Mouse (Mus musculus): ENCODE measurements around the gene Gm20517.
"Not testable (repeated sequence)": the region's sequence is repeated elsewhere in the genome, so short reads cannot be mapped to it uniquely, and the experiment has no call there.

The Gm20517 gene

DNA sequence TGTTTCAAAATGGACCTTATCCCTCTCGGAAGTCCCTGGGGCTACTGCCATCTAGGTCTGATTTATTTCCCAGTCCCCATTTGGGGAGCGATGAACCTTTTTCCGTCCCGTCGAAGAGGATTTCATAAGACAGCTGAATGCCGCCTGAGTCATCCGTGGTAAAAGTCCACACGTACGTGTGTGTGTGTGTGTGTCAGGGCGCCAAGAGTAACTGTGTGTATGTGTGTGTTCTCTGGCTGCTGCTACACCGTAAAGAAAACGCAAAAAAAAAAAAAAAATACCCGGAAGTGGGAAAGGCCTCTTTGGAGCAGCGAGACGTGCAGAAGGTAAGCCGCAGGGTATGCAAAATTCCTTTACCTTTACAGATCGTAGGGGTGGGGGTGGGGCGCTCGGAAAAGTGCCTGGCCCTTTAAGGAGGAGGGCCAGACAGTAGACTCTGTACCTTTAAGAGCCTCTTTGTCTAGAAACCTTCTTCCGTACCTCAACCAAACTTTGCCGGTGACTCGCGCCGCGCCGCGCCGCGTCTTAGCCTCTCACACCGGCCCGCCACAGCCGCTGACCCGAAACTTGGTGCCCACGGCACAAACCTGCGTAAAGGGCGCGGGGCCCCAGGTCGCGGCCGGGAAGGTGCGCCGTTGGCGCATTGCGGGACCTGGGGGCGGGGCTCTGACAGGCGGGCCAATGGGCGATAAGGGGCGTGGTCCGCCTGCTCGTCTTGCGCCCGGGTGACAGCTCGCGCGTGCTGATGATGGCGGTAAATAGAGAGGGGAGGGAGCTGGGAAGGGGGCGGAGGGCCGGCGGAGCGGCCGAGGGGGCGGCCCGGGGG lies 17.7 kb downstream of the Gm20517 start:
- peak; percentile 94 for DNase-seq

DNA sequence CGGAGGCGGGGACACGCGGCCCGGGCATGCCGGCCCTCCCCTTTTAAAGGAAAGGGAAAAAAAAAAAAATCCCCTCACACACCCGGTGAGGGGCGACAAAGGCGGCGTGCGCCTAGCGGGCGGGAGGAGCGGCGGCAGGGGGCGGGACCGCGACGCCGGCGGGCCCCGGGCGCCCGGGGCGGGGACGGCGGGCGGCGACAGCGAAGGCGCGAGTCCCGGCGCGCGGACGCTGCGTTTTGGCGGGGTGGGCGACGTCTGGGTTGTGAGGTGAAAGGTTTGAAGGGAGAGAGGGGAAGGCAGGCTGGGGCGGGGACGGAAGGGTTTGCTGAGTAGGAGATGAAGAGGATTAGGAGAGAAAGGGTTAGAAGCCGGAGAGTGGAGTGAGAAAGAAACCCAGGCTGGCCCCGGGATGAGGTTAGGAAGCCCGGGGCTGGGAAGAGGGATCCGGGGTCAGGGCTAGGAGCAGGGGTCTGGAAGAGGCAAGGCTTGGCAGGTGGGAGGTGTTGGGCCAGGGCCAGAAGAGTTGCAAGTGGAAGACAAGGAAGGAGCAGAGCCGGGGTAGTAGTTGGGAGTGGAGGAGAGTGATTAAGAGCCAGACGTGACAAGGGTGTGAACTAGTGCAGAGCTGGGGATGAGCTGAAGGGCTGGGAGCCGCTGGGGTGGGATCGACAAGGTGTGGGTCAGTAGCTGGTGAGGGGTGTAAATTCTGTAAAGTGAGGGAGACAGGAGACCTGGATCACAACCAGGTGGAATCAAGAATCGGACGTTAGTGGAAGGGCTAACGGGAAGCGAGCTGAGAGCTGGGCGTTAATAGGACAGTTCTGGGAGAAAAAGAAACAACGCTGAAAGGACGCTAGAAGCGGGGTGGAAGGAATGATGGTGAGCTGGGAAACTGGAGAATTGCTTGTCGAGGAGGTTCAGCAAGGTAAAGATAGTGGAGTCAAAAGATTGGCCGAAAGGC lies 18.6 kb downstream of the Gm20517 start:
- DNase-seq = peak; percentile 51

GRCm38 (mm10) chr17:47630678-47631065 lies 19.3 kb downstream of the Gm20517 start, which contains the start of gene Usp49:
Gene Usp49, plus strand, starts transcription at chr17:47630690.
- no peak for DNase-seq

DNA sequence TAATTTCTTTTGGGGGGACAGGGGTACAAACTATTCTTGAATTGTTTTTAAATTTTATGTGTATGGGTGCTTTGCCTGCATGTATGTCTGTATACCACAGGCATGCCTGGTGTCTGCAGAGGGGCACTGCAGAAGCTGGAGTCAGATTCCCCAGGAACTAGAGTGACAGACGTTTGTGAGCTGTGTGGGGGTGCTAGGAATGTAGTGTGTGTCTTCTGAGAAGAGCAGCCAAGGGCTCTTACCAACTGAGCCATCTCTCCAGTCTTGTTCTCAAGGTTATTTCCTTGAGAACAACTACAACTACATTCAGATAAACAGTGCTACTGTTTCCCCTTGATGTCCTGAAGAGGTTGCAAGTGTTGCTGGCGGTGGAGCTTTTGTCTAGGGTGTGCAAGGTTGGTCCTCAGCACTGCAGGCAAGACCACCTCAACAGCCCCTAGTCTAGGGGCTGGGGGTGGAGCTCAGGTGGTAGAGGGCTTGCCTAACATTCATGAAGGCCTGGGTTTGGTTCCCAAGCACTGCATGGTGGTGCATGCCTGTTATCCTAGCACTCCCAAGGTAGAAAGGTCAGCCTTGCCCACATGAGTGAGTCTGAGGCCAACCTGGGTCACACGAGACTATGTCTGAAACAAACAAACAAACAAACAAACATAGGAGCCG lies 20.9 kb downstream of the Gm20517 start:
- no peak for DNase-seq

- no peak for DNase-seq
Measured at GRCm38 (mm10) chr17:47633999-47634770, 22.8 kb downstream of the Gm20517 start.

DNA sequence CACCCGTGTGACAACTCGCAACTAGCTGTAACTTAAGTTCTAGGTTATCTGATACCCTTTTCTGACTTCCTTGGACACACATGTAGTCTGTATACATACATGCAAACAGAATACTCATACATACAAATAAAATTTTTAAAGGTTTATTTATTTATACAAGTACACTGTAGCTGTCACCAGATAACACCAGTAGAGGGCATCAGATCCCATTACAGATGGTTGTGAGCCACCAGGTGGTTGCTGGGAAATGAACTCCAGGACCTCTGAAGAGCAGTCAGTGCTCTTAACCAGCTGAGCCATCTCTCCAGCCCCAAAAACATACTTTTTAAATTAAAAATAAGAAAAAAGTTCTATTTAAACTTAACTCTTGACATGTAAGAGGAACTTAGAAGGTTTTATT lies 31.6 kb downstream of the Gm20517 start:
- no peak for DNase-seq

DNA sequence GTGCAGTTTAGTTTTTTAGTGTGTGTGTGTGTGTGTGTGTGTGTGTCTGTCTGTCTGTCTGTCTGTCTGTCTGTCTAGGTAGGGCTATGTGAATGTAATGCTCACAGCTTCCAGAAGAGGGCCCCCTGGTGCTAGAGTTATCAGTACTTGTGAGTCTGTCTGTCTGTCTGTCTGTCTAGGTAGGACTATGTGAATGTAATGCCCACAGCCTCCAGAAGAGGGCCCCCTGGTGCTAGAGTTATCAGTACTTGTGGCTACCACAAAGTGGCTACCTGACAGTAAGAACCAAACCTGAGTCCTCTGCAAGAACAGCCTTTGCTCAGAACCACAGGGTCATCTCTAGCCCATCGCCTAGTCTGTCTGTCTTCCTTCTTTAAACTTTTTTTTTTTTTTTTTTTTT lies 35.3 kb downstream of the Gm20517 start:
- DNase-seq = peak; percentile 75

DNA sequence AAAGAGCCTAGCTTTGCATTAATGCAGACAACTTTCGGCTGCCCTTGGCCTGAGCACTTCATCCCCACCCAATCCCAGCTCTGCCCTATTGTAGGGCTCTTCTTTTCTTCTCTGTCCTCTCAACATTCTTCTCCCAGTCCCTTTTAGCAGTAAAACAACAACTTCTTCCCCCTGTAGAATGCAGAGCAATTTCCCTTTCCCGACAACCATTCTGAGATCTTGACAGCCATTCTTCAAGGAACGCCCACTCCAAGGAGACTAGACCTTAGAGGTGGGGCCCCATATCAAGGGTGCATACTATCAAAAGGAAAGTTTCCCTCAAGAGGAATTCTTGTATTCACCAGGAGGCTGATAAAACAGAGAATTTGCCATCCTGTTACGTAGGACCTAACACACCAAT lies 37.6 kb downstream of the Gm20517 start:
- DNase-seq = no peak

- no peak for DNase-seq
Measured at GRCm38 (mm10) chr17:47651953-47652352, 40.6 kb downstream of the Gm20517 start.

DNA sequence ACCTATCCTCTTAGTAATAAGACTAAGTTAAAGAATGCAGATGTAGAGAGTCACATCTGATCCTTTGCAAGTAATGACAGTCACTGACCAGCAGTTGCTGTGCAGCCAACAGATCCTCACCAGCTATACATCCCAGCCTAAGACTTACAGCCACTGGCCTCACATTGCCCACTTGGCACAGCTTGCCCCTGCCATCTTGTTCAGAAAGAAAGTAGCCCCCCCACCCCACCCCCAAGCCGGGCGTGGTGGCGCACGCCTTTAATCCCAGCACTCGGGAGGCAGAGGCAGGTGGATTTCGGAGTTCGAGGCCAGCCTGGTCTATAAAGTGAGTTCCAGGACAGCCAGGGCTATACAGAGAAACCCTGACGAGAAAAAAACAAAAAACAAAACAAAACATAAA lies 43.0 kb downstream of the Gm20517 start:
- DNase-seq = not testable (repeated sequence)

- DNase-seq = no peak
Measured at GRCm38 (mm10) chr17:47655697-47656096, 44.3 kb downstream of the Gm20517 start.

DNA sequence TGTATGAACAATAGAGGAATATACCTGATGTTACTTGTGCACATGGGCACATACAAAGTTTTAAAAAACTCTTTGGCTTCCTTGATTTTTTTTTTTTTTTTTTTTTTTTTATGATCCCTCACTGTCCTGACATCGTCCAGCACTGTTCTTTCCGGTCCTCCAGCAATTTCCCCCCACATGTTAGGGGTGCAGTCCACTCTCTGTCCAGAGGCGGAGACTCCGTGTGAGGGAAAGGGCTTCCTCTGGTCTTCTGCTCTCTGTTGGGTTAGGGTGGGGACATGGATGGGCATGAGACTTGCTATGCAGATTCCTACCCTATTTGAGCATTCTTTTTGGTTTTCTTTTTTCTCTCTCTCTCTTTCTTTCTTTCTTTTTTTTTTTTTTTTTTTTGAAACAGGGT lies 46.5 kb downstream of the Gm20517 start:
- DNase-seq = no peak

DNA sequence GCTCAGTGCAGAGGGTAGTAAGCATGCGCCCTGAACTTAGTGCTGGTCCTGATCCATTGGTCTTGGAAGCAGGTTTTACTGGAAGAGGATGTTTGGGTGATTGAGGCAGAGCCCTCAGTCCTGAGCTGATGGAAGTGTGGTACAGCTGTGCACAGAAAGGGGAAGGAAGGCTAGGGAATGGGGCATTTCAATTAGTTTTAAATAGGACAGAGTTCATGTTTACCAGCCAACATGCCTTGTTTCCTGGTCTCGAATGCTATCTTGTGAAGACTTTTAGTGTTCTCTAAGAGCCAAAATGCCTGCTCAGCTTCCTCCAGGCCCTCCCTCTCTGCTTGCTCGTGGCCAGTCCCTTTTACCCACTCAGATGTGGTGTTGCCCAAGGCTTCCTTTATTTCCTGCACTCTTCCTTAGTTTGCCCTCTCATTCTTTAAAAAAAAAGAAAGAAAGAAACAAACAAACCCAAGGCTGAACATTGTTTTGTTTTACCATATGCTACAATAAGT lies 47.4 kb downstream of the Gm20517 start:
- no peak for DNase-seq

GRCm38 (mm10) chr17:47663009-47663713 lies 51.8 kb downstream of the Gm20517 start:
- no peak for DNase-seq

DNA sequence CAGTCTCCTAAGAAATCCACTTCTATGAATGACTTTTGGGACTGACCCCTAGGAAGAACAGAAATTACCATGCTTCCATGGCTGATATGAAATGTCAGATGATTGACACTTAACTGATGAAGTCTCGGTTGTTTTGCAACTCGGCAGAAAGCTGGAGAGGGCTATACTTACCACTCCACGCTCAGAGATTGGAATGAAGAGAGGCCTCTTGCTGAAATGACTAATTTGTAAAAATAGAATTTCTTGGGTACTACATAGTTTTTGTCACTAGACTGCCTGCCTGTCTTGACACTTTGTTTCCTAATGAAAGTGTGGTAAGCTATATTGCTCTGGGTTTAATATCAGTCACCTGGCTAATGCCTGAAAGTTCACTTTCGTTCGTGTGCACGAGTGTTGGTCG lies 53.1 kb downstream of the Gm20517 start:
- DNase-seq = no peak

- no peak for DNase-seq
Measured at GRCm38 (mm10) chr17:47669166-47669565, 57.8 kb downstream of the Gm20517 start.

DNA sequence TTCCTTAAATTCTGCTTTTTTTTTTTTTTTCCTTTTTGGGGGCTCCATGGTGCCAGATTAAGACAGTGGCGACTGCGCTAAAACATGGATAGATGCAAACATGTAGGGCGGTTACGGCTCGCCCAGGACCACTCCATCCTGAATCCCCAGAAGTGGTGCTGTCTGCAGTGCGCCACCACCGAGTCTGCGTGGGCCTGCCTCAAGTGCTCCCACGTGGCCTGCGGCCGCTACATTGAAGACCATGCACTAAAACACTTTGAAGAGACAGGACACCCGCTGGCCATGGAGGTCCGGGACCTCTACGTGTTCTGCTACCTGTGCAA lies 60.6 kb downstream of the Gm20517 start:
- peak; percentile 27 for DNase-seq

GRCm38 (mm10) chr17:47672311-47673111 lies 61.1 kb downstream of the Gm20517 start:
- peak; percentile 50 for DNase-seq

- DNase-seq = peak; percentile 72
Measured at GRCm38 (mm10) chr17:47676581-47676980, 65.2 kb downstream of the Gm20517 start.

DNA sequence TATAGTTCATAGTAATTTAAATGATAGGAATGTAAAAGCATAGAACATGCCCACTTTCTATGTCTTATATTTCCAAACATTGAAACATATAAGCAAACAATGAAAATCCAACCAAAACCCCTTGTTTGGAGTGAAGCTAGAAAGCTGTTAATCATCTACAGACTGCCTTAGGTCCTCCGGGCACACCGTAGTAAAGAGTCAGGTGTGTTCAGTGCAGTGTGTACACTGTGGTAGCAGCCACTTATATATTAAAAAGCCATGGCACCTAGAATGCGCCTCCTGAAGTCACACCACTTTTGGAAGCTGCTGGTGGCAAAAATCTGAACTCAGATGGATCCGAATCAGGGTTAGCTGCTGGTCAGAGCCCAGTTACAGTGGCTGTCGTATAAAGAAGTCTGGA lies 66.8 kb downstream of the Gm20517 start:
- DNase-seq = no peak

GRCm38 (mm10) chr17:47678702-47679101 lies 67.3 kb downstream of the Gm20517 start:
- DNase-seq = no peak
